Mouse (Mus musculus) right cerebral cortex, postnatal 4 days (tissue): Measurements from ENCODE around the gene Gcm1.

Experiments
- DNase-seq: peaks from one replicate; pipeline ENCODE4 v3.0.0-alpha.2; 2022

Gcm1 gene

GRCm38 (mm10) chr9:78051677-78052076 lies at the start of gene Gcm1:
TSS of gene Gcm1 (plus strand) at chr9:78051924.
- no peak for DNase-seq

GRCm38 (mm10) chr9:78003278-78003677 lies 48.4 kb upstream of the Gcm1 start:
- no peak for DNase-seq

- DNase-seq: peak; percentile 20
These were observed 46.2 kb upstream of the Gcm1 start for GRCm38 (mm10) chr9:78005481-78005880.

- peak; percentile 74 for DNase-seq
These were observed 45.3 kb upstream of the Gcm1 start for GRCm38 (mm10) chr9:78006209-78007001.

DNA sequence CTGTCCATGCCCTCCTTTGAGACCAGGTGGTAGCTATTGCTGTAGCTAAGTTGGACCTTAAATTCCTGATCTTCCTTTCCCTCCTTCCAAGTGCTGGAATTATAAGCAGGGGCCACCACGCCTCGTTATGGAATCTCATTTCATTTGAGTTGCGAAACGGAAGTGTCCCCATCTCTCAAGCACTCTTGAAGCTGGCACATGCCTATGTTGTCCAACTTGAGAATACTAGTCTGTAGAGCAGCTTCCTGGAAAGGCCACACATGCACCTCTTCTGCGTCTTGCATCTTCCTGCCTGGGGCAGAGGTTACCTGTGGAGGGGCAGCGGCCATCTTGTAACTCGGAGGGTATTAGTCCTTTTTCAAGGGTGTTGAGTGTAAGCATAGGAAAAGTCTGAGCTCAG lies 42.3 kb upstream of the Gcm1 start:
- no peak for DNase-seq

GRCm38 (mm10) chr9:78010187-78010586 lies 41.5 kb upstream of the Gcm1 start:
- DNase-seq: no peak

DNA sequence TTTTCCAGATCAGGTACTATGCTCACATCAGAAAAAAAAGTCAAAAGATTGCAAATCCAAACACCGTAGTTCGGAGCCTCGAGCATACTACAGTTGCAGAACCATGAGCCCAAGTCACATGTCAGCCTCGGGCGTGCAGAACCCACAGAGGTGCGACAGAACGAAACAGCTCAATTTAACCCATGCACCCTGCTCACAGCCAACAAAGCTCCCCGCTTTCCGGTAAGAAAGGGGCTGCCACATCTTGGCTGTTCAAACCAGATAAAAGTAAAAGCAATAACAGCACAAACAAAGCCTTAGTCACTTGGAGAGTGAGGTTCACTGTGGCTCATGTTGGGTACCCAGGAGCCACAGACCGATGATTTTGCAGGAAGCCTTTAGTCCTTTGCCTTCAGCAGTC lies 41.0 kb upstream of the Gcm1 start:
- DNase-seq: no peak

DNA sequence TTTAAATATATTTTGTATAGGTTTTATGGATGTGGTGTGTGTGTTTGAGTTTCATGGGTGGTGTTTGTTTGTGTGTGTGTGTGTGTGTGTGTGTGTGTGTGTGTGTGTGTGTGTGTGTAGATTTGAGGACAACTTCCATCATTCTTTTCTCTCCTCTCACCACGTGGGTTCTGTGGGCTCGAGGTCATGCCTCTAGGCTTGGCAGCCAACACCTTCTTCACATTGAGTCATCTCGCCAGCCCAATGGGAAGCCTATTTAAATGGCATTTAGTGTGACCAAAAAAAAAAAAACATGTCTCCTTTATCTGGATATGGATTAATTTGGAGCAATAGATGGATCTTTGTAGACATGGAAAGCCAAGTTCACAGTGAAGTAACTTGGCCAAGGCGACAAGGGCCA lies 39.7 kb upstream of the Gcm1 start:
- DNase-seq: no peak

GRCm38 (mm10) chr9:78012681-78013080 lies 39.0 kb upstream of the Gcm1 start:
- no peak for DNase-seq

- no peak for DNase-seq
These were observed 37.9 kb upstream of the Gcm1 start for GRCm38 (mm10) chr9:78013813-78014212.

DNA sequence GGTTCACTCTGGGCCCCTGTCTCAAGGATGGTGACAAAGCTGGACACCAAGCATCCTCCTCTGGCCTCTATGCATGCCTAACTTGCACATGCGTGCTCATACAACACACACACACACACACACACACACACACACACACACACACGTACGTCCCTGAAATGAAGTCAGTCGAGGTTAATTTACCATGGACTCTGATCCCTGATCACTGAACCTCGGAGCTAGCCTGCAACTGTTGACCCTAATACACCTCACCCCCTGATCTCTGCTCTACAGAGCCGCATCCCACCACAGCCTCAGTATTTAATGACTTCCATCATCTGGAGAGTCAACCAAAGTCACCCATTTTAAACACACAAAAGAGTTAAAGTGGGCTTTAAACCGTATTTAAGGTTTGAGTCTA lies 35.9 kb upstream of the Gcm1 start:
- DNase-seq: no peak

DNA sequence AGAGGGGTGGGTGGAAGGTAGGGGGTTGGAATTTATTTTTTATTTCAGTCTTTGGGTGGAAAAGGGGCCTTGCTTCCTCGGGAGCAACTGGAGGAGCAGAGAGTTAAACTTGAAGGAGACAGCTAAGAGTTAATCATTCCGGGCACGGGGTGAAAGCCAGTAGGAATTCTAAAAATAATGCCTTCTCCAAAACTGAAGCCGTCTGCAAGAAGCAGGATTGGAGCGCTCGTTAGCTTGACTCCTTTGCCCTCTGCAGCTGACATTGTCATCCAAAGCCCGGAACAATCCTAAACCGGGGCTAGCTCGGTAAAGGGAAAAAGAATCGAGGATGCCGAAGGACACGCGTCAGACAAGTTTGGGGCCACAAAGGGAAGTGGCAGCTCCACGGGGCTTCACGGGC lies 35.4 kb upstream of the Gcm1 start:
- no peak for DNase-seq

DNA sequence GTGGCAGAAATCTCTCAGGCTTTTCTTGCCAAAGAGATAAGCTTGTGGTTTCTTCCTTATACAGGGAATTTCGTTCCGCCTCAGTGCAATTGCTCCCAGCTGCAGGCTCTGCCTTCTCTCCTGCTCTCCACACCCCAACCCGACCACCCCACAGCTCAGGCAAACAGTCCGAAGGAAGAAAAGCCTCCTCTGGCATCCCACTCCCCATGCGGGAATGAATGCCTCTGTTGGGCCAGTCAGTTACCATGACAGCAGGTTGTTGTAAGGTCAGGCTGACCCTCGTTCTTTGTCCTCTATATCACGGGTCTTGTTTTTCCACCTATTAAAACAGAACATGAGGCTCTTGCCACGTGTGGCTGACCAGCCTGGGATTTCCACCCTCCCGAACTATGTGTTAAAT lies 30.5 kb upstream of the Gcm1 start:
- DNase-seq: no peak

DNA sequence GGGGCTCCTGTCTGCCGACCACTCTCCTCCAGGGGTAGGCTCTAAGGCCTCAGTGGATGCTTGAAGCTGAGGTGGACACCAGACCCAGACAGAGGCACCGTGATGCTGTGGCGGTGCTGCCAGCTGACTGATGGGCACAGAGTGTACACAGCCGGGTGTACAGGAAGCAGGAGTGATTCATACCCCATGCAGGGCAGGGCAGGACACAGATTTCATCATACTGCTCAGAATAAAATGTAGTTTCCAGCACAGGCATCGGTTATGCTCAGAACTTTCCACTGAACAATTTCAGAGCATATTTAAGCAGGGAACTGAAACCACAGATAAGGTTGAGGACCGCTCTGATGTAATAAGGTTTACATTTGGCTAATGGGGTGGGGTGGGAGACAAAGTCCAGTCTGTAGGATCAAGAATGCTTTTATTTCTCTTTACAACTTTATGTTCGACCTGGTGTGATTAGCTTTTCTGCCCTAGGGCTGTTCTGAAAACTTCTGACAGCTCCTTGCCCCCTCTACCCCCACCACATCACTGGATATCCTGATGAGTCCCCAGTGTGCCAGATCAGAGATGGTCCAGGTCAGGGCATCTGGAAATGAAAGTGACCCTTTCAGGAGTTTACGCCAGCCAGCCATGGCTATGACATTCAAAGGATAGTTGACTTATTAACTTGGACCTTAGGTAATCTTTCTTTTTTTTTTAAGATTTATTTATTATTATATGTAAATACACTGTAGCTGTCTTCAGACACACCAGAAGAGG lies 29.4 kb upstream of the Gcm1 start:
- no peak for DNase-seq

GRCm38 (mm10) chr9:78024823-78025222 lies 26.9 kb upstream of the Gcm1 start:
- peak; percentile 64 for DNase-seq

GRCm38 (mm10) chr9:78027099-78027498 lies 24.6 kb upstream of the Gcm1 start:
- no peak for DNase-seq

- no peak for DNase-seq
These were observed 20.8 kb upstream of the Gcm1 start for GRCm38 (mm10) chr9:78030835-78031456.

GRCm38 (mm10) chr9:78032930-78033329 lies 18.8 kb upstream of the Gcm1 start:
- no peak for DNase-seq

DNA sequence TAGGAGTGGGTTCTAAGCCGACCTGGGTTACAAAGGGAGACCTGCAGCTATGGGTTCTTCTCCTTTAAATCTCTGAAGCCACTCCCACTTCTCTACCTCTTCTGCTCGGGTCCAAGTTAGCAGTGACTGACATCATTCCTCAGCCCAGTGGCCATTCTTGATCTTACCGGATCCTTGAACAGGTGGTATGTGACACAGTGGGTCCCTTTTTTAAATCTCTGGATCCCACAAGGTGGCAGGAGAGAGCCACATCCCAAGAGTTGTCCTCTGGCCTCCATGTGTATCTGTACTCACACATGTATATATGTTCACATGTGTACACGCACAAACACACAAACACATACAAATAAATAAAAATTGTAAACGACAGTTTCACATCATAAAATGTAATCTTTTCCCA lies 16.4 kb upstream of the Gcm1 start:
- DNase-seq: no peak

GRCm38 (mm10) chr9:78035831-78036230 lies 15.9 kb upstream of the Gcm1 start:
- DNase-seq: no peak

- peak; percentile 81 for DNase-seq
These were observed 12.8 kb upstream of the Gcm1 start for GRCm38 (mm10) chr9:78038755-78039489.

DNA sequence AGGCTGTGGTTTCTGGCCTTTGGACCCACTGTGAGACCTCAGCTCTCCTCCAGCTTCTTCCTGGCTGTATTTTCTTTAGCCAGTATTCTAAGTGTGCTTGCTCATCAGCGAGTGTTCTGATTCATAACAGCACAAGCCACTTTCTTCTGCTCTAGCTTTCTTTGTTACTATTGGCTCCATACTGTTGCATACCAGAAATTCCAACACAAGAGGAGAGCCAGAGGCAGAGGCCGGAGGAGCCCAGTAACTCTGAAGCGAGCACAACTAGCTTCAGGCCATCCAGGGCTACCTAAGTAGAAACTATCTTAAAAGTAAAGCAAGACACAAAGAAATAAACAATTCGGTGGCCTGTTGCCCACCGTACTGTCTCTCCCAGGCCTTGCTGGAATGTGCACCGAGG lies 6.6 kb upstream of the Gcm1 start:
- DNase-seq: no peak

- DNase-seq: no peak
These were observed 5.0 kb upstream of the Gcm1 start for GRCm38 (mm10) chr9:78046755-78047154.
